Mouse (Mus musculus) layer of hippocampus, postnatal 14 days (tissue): ENCODE data around the gene Zfp329. TPM values are rescaled to one million over a fixed set of nuclear protein-coding genes. Genes with fewer than 3 reads are reported as not detected.

Experiments
- total RNA-seq, 2 experiments: library from RNA; stranded (reverse); gene quantifications; 2 replicates each; pipeline ENCODE4 v1.2.3; 2021

Gene Zfp329
- total RNA-seq, 2 experiments from 2014 or later, result 19.5 to 20.2 TPM

Other genes starting within 250 kb of the Zfp329 start
- gene Vmn2r53, start 210.1 kb downstream of the Zfp329 start, total RNA-seq, result under 1 TPM; 0.05 TPM
- not detected for gene Vmn2r54, start 178.5 kb downstream of the Zfp329 start, total RNA-seq
- not detected for gene Vmn2r55, start 133.9 kb downstream of the Zfp329 start, total RNA-seq
- not detected for gene Vmn2r56, start 83.9 kb downstream of the Zfp329 start, total RNA-seq
- 10 to 100 TPM; 16.8 to 21.9 TPM for gene Zscan18, start 15.2 kb downstream of the Zfp329 start, total RNA-seq
- 10 to 100 TPM; 16.1 to 16.8 TPM for gene Zfp110, start 15.9 kb upstream of the Zfp329 start, total RNA-seq
- 1 to 10 TPM; 6.2 to 7.3 TPM for gene Zfp128, start 62.3 kb upstream of the Zfp329 start, total RNA-seq
- gene Zscan22, start 79.0 kb upstream of the Zfp329 start, total RNA-seq, result 10 to 100 TPM; 11.9 to 14.5 TPM
- gene Rps5, start 103.4 kb upstream of the Zfp329 start, total RNA-seq, result 100 to 1,000 TPM; 418 to 457 TPM
- gene Rnf225, start 108.6 kb upstream of the Zfp329 start, total RNA-seq, result 1 to 10 TPM in 1 of 2 experiments, under 1 TPM in 1; 0.92 to 1.2 TPM
- 10 to 100 TPM; 12.0 to 13.5 TPM for gene Zfp324, start 147.0 kb upstream of the Zfp329 start, total RNA-seq
- gene Zfp446, start 159.0 kb upstream of the Zfp329 start, total RNA-seq, result 1 to 10 TPM; 8.3 to 9.1 TPM
- under 1 TPM in 1 of 2 experiments, not detected in 1; 0.26 TPM for gene Slc27a5, start 179.3 kb upstream of the Zfp329 start, total RNA-seq
- gene Trim28, start 180.3 kb upstream of the Zfp329 start, total RNA-seq, result 100 to 1,000 TPM; 236 to 244 TPM
- 10 to 100 TPM; 27.8 to 30.9 TPM for gene Zbtb45, start 191.2 kb upstream of the Zfp329 start, total RNA-seq
- 100 to 1,000 TPM; 143 to 149 TPM for gene Chmp2a, start 215.9 kb upstream of the Zfp329 start, total RNA-seq
- 100 to 1,000 TPM; 199 to 212 TPM for gene Ube2m, start 219.4 kb upstream of the Zfp329 start, total RNA-seq
- 10 to 100 TPM; 13.7 to 17.4 TPM for gene Mzf1, start 235.9 kb upstream of the Zfp329 start, total RNA-seq